Mouse (Mus musculus) kidney, postnatal 0 days (tissue): ENCODE data around the gene Pex13. TPM values are rescaled to one million over a fixed set of nuclear protein-coding genes. Genes with fewer than 3 reads are reported as not detected.

Experiments used
- ATAC-seq: fragments of 200-750 bp; cut with Nextera tagmentation; replicated peaks from 2 replicates; pipeline ENCODE4 v1.8.0; 2017; ENCODE audit warnings: low read depth, moderate number of reproducible peaks, moderate TSS enrichment, moderate library complexity; ENCODE audit not compliant: low FRiP score
- DNase-seq: peaks from one replicate; pipeline ENCODE4 v3.0.0-alpha.2; 2016; ENCODE audit warnings: low spot score
- H3K27ac ChIP-seq: fragments of 300-500 bp; sonication (generic); 2 replicates; pipeline ENCODE4 v1.5.1; 2014; ENCODE audit warnings: mild to moderate bottlenecking
- H3K27me3 ChIP-seq: fragments of 300-500 bp; sonication (generic); 2 replicates; pipeline ENCODE4 v1.6.1; 2014; ENCODE audit warnings: low read length, mixed read lengths; ENCODE audit not compliant: insufficient read depth
- H3K36me3 ChIP-seq: fragments of 300-500 bp; sonication (generic); 2 replicates; pipeline ENCODE4 v1.6.1; 2014; ENCODE audit warnings: low read length, mixed read lengths; ENCODE audit not compliant: insufficient read depth
- H3K4me1 ChIP-seq: fragments of 300-500 bp; sonication (generic); replicated peaks from 2 replicates; pipeline ENCODE4 v1.6.1; 2014; ENCODE audit warnings: antibody characterized with exemption, low read length, mixed read lengths; ENCODE audit not compliant: insufficient read depth
- H3K4me2 ChIP-seq: fragments of 300-500 bp; sonication (generic); 2 replicates; pipeline ENCODE4 v1.6.1; 2014; ENCODE audit warnings: mild to moderate bottlenecking, low read length, moderate library complexity, mixed read lengths
- H3K4me3 ChIP-seq: fragments of 300-500 bp; sonication (generic); replicated peaks from 2 replicates; pipeline ENCODE4 v1.5.1; 2014; ENCODE audit warnings: low read depth, low read length
- H3K9ac ChIP-seq: fragments of 300-500 bp; sonication (generic); 2 replicates; pipeline ENCODE4 v1.6.1; 2014; ENCODE audit warnings: low read depth, low read length
- H3K9me3 ChIP-seq: fragments of 300-500 bp; sonication (generic); replicated peaks from 2 replicates; pipeline ENCODE4 v1.6.1; 2016; ENCODE audit warnings: low read length, inconsistent platforms, mixed read lengths
- CTCF ChIP-seq: IDR thresholded peaks from 2 replicates; pipeline ENCODE4 v1.5.1; 2016; ENCODE audit warnings: antibody characterized with exemption, low read depth, mild to moderate bottlenecking, moderate library complexity
- WGBS: fragments of 180-500 bp; shearing (Covaris S2); extraction: QIAGEN DNeasy Blood & Tissue Kit; methylation state at CpG from one replicate; pipeline ENCODE4 v1.1.7; 2014; 5-methylcytosine and 5-hydroxymethylcytosine counted together
- polyA plus RNA-seq: library from polyadenylated mRNA; unstranded; fragments of >200 nt; fragmentation: Nextera tagmentation; extraction: Ambion mirVana; gene quantifications from 2 replicates; pipeline ENCODE4 v1.2.1, GENCODE M21; 2015

Gene Pex13
- polyA plus RNA-seq, 1 experiment from 2014 or later: 32.9 TPM

DNA sequence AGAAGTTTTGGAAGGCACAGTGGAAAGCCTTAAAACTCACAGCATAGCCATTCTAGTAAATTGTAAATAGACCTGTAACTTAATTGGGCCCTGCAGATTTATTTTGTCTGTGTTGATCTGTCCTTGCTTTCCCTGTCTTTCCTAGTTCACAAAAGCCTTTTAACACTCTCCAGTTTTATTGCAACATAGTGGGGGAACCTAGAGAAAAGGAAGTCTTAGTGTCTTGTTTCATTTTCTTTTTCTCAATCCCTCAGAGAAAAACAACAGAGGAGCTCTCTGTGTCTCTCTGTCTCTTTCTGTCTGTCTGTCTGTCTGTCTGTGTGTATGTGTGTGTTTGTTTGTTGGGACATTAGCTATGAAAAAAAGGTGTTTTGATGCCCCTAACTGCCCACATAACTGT is 30.1 kb upstream of the Pex13 start:
- DNase-seq (no peak), ATAC-seq (no peak)
- H3K9me3 ChIP-seq: no peaks in the 10 kb centered on the region
- no peak for TF ChIP-seq CTCF
- H3K36me3 ChIP-seq: no peaks in the 10 kb centered on the region
- no peak overlapping the region for H3K9ac ChIP-seq
- no peak overlapping the region for H3K4me2 ChIP-seq
- no peaks in the 10 kb centered on the region for H3K27me3 ChIP-seq
- H3K27ac ChIP-seq: no peak overlapping the region
- H3K4me1 ChIP-seq: no peaks in the 10 kb centered on the region
- no peak overlapping the region for H3K4me3 ChIP-seq

DNA sequence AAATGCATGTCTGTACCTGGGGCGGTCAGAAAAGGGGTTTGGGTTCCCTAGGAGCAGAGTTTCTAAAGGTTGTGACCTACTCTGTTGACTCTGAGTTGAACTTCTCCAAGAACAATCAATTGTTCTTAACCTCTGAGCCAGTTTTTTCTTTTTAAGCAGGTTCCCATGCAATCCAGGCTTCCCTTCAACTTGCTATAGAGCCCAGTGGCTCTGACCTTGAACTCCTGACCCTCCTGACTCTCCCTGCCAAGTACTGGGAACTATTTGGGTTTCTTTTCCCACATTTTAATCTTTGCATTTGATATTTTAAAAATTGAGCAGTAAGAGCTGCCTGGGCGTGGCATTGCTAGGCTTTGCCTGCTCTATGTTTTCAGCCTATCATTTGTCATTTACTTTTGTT is 27.5 kb upstream of the Pex13 start:
- no peak for TF ChIP-seq CTCF
- no peak overlapping the region for H3K4me2 ChIP-seq
- H3K9me3 ChIP-seq: no peaks in the 10 kb centered on the region
- no peaks in the 10 kb centered on the region for H3K4me1 ChIP-seq
- no peak overlapping the region for H3K27ac ChIP-seq
- WGBS: 98% methylated on average over 2 of the region's 2 CpGs
- H3K36me3 ChIP-seq: no peaks in the 10 kb centered on the region
- H3K27me3 ChIP-seq: no peaks in the 10 kb centered on the region
- no peak for DNase-seq
- no peak overlapping the region for H3K4me3 ChIP-seq
- no peak for ATAC-seq
- H3K9ac ChIP-seq: no peak overlapping the region

DNA sequence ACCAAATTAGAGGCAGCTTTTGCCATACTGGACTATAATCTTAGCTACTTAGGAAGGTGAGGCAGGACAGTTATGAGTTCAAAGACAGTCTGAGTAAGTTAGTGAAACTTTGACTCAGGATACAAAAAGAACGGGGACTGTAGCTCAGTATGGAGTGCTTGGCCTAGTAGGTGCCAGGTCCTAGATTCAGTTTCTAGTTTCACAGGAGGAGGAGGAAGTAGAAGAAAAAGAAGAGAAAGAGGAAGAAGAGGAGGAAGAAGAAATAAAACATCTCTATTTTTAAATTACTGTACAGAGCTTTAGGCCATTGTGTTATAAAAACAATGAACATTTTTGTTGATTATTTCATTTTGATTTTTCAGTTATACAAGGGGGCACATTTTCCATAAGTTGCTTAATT is 22.3 kb upstream of the Pex13 start:
- Histone ChIP-seq H3K4me3 (no peak overlapping the region), H3K27ac (no peak overlapping the region), H3K9ac (no peak overlapping the region), H3K4me2 (no peak overlapping the region), H3K4me1 (no peaks in the 10 kb centered on the region), H3K9me3 (no peaks in the 10 kb centered on the region), H3K27me3 (no peaks in the 10 kb centered on the region), H3K36me3 (0 out of 2 replicates have a peak, but pooled peaks cover 5% of the 10 kb centered on the region)
- ATAC-seq: no peak
- DNase-seq: no peak
- TF ChIP-seq CTCF: no peak
- WGBS: 90% methylated on average over 1 of the region's 1 CpGs

DNA sequence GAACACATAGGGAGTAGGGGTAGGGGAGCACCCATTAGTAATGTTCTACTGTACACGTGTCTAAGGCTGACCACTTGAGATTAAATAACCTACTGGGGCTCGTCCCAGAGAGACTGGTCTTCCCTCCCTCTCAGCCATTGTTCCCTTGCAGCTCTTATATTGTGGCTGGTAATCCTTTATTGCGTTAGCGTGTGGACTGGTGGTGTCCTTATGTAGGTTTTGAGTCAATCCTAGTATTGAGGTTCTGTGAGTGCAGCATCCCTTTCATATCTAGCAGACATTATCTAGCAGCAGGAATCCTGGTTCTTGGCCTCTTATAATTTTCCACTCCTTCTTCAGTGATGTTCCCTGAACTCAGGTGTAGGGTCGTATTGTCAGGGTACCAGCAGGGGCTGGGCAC is 20.9 kb upstream of the Pex13 start:
- peaks cover 12% of the 10 kb centered on the region; the same call in 1 of the 2 replicates for H3K36me3 ChIP-seq
- no peaks in the 10 kb centered on the region for H3K4me1 ChIP-seq
- no peak overlapping the region for H3K27ac ChIP-seq
- DNase-seq (no peak), ATAC-seq (no peak)
- WGBS: 89% methylated on average over 5 of the region's 5 CpGs
- no peak overlapping the region for H3K9ac ChIP-seq
- H3K9me3 ChIP-seq: no peaks in the 10 kb centered on the region
- no peak for TF ChIP-seq CTCF
- H3K4me2 ChIP-seq: no peak overlapping the region
- H3K27me3 ChIP-seq: no peaks in the 10 kb centered on the region
- no peak overlapping the region for H3K4me3 ChIP-seq

DNA sequence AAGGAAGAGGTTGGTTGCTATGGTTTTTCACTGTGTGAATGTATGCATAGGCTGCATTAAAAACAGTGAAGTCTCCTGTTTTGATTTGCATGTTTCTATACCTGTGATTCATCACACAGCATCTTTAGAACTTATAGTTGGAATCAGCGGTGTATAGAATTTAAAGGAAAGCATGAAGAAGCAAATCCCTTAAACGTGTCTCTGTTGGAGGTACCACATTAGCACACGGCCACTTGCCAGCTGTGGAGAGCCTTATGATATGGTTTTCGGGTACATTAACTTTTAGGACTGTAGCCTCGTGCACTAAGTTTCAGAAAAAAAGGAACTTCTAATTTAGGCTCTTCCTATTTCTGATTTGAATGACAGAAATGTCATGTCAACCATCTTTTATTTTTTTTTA is 16.8 kb upstream of the Pex13 start:
- no peak for TF ChIP-seq CTCF
- Histone ChIP-seq H3K27ac (no peak overlapping the region), H3K4me3 (no peak overlapping the region), H3K9ac (no peak overlapping the region), H3K4me2 (no peak overlapping the region), H3K36me3 (peaks cover 31% of the 10 kb centered on the region), H3K4me1 (no peaks in the 10 kb centered on the region), H3K27me3 (no peaks in the 10 kb centered on the region), H3K9me3 (no peaks in the 10 kb centered on the region)
- 85% methylated on average over 5 of the region's 5 CpGs for WGBS
- DNase-seq (no peak), ATAC-seq (no peak)

DNA sequence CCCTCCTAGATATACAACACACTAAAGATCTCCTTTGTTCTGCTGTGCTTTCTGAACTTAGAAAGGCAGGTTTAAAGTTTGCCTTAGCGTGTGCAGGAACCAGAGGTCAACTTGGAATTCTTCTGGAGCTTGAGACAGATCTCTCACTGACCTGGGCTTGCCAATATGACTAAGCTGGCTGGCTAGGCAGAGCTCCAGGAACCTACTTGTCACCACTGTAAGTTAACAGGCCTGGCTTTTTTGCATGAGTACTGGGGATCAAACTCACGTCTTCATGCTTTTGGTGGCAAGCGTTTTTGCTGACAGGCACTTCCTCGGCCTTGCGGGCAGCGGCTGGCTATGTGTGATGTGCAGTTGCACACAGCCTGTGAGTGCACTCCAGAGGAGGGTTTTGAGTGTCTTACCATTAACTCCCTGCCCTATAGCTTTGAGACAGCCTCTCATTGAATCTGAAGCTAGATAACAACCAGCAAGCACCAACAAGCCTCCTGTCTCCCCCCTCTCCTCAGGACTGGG is 14.7 kb upstream of the Pex13 start:
- Histone ChIP-seq H3K9ac (no peak overlapping the region), H3K27ac (no peak overlapping the region), H3K36me3 (peaks cover 35% of the 10 kb centered on the region), H3K9me3 (no peaks in the 10 kb centered on the region), H3K4me1 (no peaks in the 10 kb centered on the region), H3K4me3 (no peak overlapping the region), H3K4me2 (no peak overlapping the region), H3K27me3 (no peaks in the 10 kb centered on the region)
- ATAC-seq (no peak), DNase-seq (no peak)
- TF ChIP-seq CTCF: no peak
- WGBS: 95% methylated on average over 6 of the region's 6 CpGs

DNA sequence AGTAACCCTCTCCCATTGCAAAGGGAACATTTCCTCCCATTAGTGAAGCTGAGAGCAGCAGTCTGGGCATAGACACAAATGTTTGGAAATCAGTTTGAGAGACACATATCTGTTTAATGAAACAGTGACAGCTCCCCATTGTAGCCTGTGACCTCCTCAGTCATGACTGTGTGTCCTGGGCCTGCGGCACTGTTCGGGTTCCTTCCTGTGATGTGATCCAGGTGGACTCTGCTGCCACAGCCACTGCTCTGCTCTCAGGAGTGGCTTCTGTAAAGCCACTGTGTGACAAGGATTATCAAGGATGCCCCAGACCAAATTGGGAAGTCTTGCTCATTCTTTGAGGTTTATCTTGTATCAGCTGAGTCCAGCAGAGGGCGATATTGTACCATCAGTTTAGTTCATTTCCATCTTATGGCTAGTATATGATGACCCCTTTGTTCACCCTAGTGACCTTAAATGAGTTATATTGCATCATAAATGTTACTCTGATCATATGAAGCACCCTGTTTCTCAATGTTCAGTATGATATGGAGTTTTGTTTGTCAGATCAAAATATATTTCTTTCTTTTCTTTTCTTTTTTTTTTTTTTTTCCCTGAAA is 13.4 kb upstream of the Pex13 start:
- Histone ChIP-seq H3K9me3 (no peaks in the 10 kb centered on the region), H3K4me3 (no peak overlapping the region), H3K27ac (no peak overlapping the region), H3K9ac (no peak overlapping the region), H3K4me1 (no peaks in the 10 kb centered on the region), H3K36me3 (peaks cover 42% of the 10 kb centered on the region), H3K27me3 (no peaks in the 10 kb centered on the region), H3K4me2 (no peak overlapping the region)
- no peak for ATAC-seq
- WGBS: 49% methylated on average over 3 of the region's 3 CpGs
- TF ChIP-seq CTCF: peak; percentile 83
- DNase-seq: peak; percentile 79
